ENCODE assay signal across 29 mouse cellular contexts in the genomic region with DNA sequence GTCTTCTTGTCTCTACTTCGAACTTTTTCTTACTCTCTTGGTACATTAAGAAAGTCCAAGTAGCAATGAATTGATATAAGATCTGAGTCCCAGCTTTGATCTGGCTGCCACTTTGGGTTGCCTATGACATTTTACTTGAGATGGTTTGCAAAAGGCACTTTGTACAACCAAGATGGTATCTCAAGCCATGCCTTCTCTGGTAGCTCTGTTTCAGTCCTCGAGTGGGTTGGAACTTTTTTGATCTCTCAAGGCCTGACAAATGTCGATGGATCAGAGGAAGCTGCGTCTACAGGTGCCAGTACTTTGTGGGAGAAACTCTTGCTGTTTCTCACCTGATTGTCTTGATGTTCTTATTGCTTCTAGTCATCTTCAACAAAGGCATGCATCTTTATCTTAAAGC. TPM values are rescaled to one million over a fixed set of nuclear protein-coding genes. Genes with fewer than 3 reads are reported as not detected.
DNase-seq lines count a peak whose midpoint lies in the region; ATAC-seq and TF ChIP-seq lines count a peak whose summit lies in the region.
"Had no signal": no experiment of that assay in that cellular context is flagged by ENCODE, and none has a peak within 500 bp of the region (broad histone marks: within the 10 kb centered on the region; RNA-seq: fewer than 3 reads in every experiment).

No protein-coding gene starts in this region.

- no peaks in the 10 kb centered on the region for H3K27me3 ChIP-seq in forebrain, embryonic 12.5 days
- no peaks in the 10 kb centered on the region for H3K27me3 ChIP-seq in forebrain, postnatal 0 days (ENCODE audit: insufficient read depth, low read length)
- no peaks in the 10 kb centered on the region for H3K27me3 ChIP-seq in heart, postnatal 0 days (ENCODE audit: control insufficient read depth, insufficient read depth, low read length)
- H3K27me3 ChIP-seq in myocyte (ENCODE audit: control insufficient read depth, insufficient read depth, insufficient read length) = no peaks in the 10 kb centered on the region
- H3K27me3 ChIP-seq: CH12.LX; limb, embryonic 13.5 days; midbrain, embryonic 15.5 days; neural tube, embryonic 12.5 days had no signal

- TF ChIP-seq POLR2A in myocyte (IDR thresholded peaks at IDR 0.05; ENCODE audit: insufficient read length, low read depth) = no peak

- WGBS in forebrain, embryonic 12.5 days = 89% methylated on average over 4 of the region's 4 CpGs
- WGBS in forebrain, postnatal 0 days = 96% methylated on average over 4 of the region's 4 CpGs
- WGBS in heart, postnatal 0 days = 79% methylated on average over 4 of the region's 4 CpGs

- no peak for TF ChIP-seq CTCF in forebrain, postnatal 0 days (IDR thresholded peaks at IDR 0.05; ENCODE audit: low read depth)
- no peak for TF ChIP-seq CTCF in heart, postnatal 0 days (IDR thresholded peaks at IDR 0.05; ENCODE audit: low read depth)

- peak overlapping the region; percentile 1; the same call in 1 of the 2 replicates for H3K4me2 ChIP-seq in forebrain, embryonic 12.5 days
- H3K4me2 ChIP-seq in forebrain, postnatal 0 days (ENCODE audit: low read depth) = no peak overlapping the region
- no peak overlapping the region; the same call in 1 of the 2 replicates for H3K4me2 ChIP-seq in heart, postnatal 0 days (ENCODE audit: low read depth, low read length)
- peak overlapping the region; percentile 61 for H3K4me2 ChIP-seq in myocyte (ENCODE audit: low read depth)
- H3K4me2 ChIP-seq: liver, embryonic 11.5 days; midbrain, embryonic 15.5 days; neural tube, embryonic 12.5 days had no signal

- no peak for ATAC-seq in forebrain, embryonic 12.5 days (ENCODE audit: low FRiP score)
- ATAC-seq in forebrain, postnatal 0 days = no peak
- no peak for ATAC-seq in heart, postnatal 0 days (ENCODE audit: insufficient read depth, low read depth)
- ATAC-seq: activated CD4-positive, CD25-positive, alpha-beta regulatory T cell, adult 4 months; forebrain, embryonic 14.5 days; hindbrain, postnatal 0 days; intestine, embryonic 16.5 days; midbrain, embryonic 15.5 days had no signal

- no peak for TF ChIP-seq EP300 in heart, postnatal 0 days (IDR thresholded peaks at IDR 0.05; ENCODE audit: low read depth)

- H3K9ac ChIP-seq in forebrain, embryonic 12.5 days = no peak overlapping the region
- H3K9ac ChIP-seq in forebrain, postnatal 0 days = no peak overlapping the region
- no peak overlapping the region for H3K9ac ChIP-seq in heart, postnatal 0 days (replicated peaks; ENCODE audit: low read depth, low read length)
- H3K9ac ChIP-seq: limb, embryonic 13.5 days; midbrain, embryonic 15.5 days; neural tube, embryonic 12.5 days had no signal

- H3K9me3 ChIP-seq in forebrain, embryonic 12.5 days = no peaks in the 10 kb centered on the region
- no peaks in the 10 kb centered on the region for H3K9me3 ChIP-seq in forebrain, postnatal 0 days (ENCODE audit: low read length)
- no peaks in the 10 kb centered on the region for H3K9me3 ChIP-seq in heart, postnatal 0 days (replicated peaks; ENCODE audit: control insufficient read depth, low read length)
- H3K9me3 ChIP-seq: heart, embryonic 10.5 days; limb, embryonic 13.5 days; midbrain, embryonic 15.5 days; neural tube, embryonic 12.5 days had no signal

- peaks cover 85% of the 10 kb centered on the region for H3K79me2 ChIP-seq in myocyte (ENCODE audit: control insufficient read depth, insufficient read depth)

- no peak overlapping the region for H3K4me3 ChIP-seq in forebrain, embryonic 12.5 days (replicated peaks)
- no peak overlapping the region for H3K4me3 ChIP-seq in forebrain, postnatal 0 days (ENCODE audit: low read depth, low read length)
- H3K4me3 ChIP-seq in heart, postnatal 0 days (ENCODE audit: low read depth, low read length) = no peak overlapping the region
- H3K4me3 ChIP-seq in myocyte = no peak overlapping the region
- H3K4me3 ChIP-seq: heart, embryonic 10.5 days; limb, embryonic 13.5 days; midbrain, embryonic 15.5 days; neural tube, embryonic 12.5 days had no signal

- no peak overlapping the region for H3K27ac ChIP-seq in forebrain, embryonic 12.5 days
- no peak overlapping the region for H3K27ac ChIP-seq in forebrain, postnatal 0 days (ENCODE audit: low read depth, low read length)
- H3K27ac ChIP-seq in heart, postnatal 0 days (ENCODE audit: low read depth) = no peak overlapping the region
- H3K27ac ChIP-seq: heart, embryonic 10.5 days; hindbrain, postnatal 0 days; kidney, postnatal 0 days; limb, embryonic 13.5 days; midbrain, embryonic 15.5 days; neural tube, embryonic 12.5 days had no signal

- peaks cover 64% of the 10 kb centered on the region for H3K4me1 ChIP-seq in forebrain, embryonic 12.5 days
- H3K4me1 ChIP-seq in forebrain, postnatal 0 days (ENCODE audit: insufficient read depth) = peaks cover 3% of the 10 kb centered on the region; the same call in 1 of the 2 replicates
- H3K4me1 ChIP-seq in heart, postnatal 0 days (ENCODE audit: control insufficient read depth, insufficient read depth) = peaks cover 22% of the 10 kb centered on the region; the same call in 1 of the 2 replicates

- no peak for DNase-seq in forebrain, postnatal 0 days
- peak; percentile 2 for DNase-seq in heart, postnatal 0 days (ENCODE audit: low spot score)
- no peak for DNase-seq in heart, adult 11 months
- peak; percentile 56 for DNase-seq in CD4-positive helper T cell, adult 2 months (ENCODE audit: low read depth, low spot score)
- no peak for DNase-seq in right cerebral cortex, postnatal 4 days
- DNase-seq: adrenal gland, adult 2 months; adrenal gland, postnatal 36 days; cerebellum, adult 2 months; cerebellum, postnatal 14 days; heart, postnatal 14 days; kidney, adult 8-10 months; kidney, postnatal 4 days; lung, postnatal 36 days; right cerebral cortex, adult 18-20 months; thymus, postnatal 25 days had no signal

- H3ac ChIP-seq in myocyte (ENCODE audit: control insufficient read depth, insufficient read length) = no peak overlapping the region

- H3K36me3 ChIP-seq in forebrain, embryonic 12.5 days (replicated peaks) = peaks cover 22% of the 10 kb centered on the region
- no peaks in the 10 kb centered on the region for H3K36me3 ChIP-seq in forebrain, postnatal 0 days (ENCODE audit: insufficient read depth)
- peaks cover 3% of the 10 kb centered on the region; the same call in 1 of the 2 replicates for H3K36me3 ChIP-seq in heart, postnatal 0 days (replicated peaks; ENCODE audit: control insufficient read depth, insufficient read depth, low read length)
- peaks cover 15% of the 10 kb centered on the region for H3K36me3 ChIP-seq in myocyte (ENCODE audit: control insufficient read depth, insufficient read depth)
- H3K36me3 ChIP-seq: midbrain, embryonic 15.5 days; neural tube, embryonic 12.5 days had no signal

TF ChIP-seq in myocyte, 11 proteins besides CTCF, POLR2A, EP300 and RAD21:
- TF ChIP-seq REST (IDR thresholded peaks at IDR 0.05; ENCODE audit: insufficient read depth, insufficient read length) (no peak), CEBPB (IDR thresholded peaks at IDR 0.05; ENCODE audit: insufficient read depth, poor library complexity, severe bottlenecking) (no peak), TCF3 (IDR thresholded peaks at IDR 0.05; ENCODE audit: insufficient read length, low read depth) (no peak), MYOD1 (IDR thresholded peaks at IDR 0.05; ENCODE audit: control insufficient read depth in 1 of 3, insufficient read length in 2 of 3, low read depth in 2 of 3) (no peak)

RNA-seq across cellular contexts. Expression of gene 1700056E22Rik, which starts 3.7 kb away (rescaled TPM):
- polyA plus RNA-seq in forebrain, embryonic 12.5 days (2016; fragmentation: Nextera tagmentation; extraction: Ambion mirVana) = 1.9 and 2.5 TPM in 2 replicates
- total RNA-seq in forebrain, postnatal 0 days (2014; rRNA removed) = 0.38 TPM in 1 of 2 replicates, not detected in the other
- 0.59 and 0.97 TPM in 2 replicates for polyA plus RNA-seq in forebrain, postnatal 0 days (2015; fragmentation: Nextera tagmentation; extraction: Ambion mirVana)
- not detected in 2 replicates for total RNA-seq in heart, postnatal 0 days (2014; rRNA removed; ENCODE audit: low replicate concordance)
- 2.2 and 3.0 TPM in 2 replicates for polyA plus RNA-seq in heart, postnatal 0 days (2015; fragmentation: Nextera tagmentation; extraction: Ambion mirVana)
- 3.2 TPM for polyA plus RNA-seq in myocyte (2012; fragmentation: generic; extraction: Trizol)
- total RNA-seq: megakaryocyte-erythroid progenitor cell, adult 5-6 weeks had no signal

RNA-seq across cellular contexts. Expression of gene Dusp10, which starts 24.7 kb away (rescaled TPM):
- polyA plus RNA-seq in forebrain, embryonic 12.5 days (2016; fragmentation: Nextera tagmentation; extraction: Ambion mirVana) = 10.2 and 11.4 TPM in 2 replicates
- 4.3 and 8.9 TPM in 2 replicates for total RNA-seq in forebrain, postnatal 0 days (2014; rRNA removed)
- polyA plus RNA-seq in forebrain, postnatal 0 days (2015; fragmentation: Nextera tagmentation; extraction: Ambion mirVana) = 3.8 and 4.5 TPM in 2 replicates
- 13.4 and 31.1 TPM in 2 replicates for total RNA-seq in heart, postnatal 0 days (2014; rRNA removed; ENCODE audit: low replicate concordance)
- 7.7 and 8.6 TPM in 2 replicates for polyA plus RNA-seq in heart, postnatal 0 days (2015; fragmentation: Nextera tagmentation; extraction: Ambion mirVana)
- polyA plus RNA-seq in myocyte (2012; fragmentation: generic; extraction: Trizol) = 14.6 TPM

Comparison
In these comparisons a context has a peak if more than half of its experiments do, and no peak if none do; other contexts are left out.
1. H3K4me2 ChIP-seq: peak in forebrain, embryonic 12.5 days (single experiment) and myocyte (single experiment); none in forebrain, postnatal 0 days (single experiment) and heart, postnatal 0 days (single experiment).
2. DNase-seq: peak in heart, postnatal 0 days (single experiment) and CD4-positive helper T cell, adult 2 months (single experiment); none in forebrain, postnatal 0 days (single experiment), heart, adult 11 months (single experiment) and right cerebral cortex, postnatal 4 days (single experiment).